Mouse (Mus musculus): ENCODE data around the gene Zfp472. TPM values are rescaled to one million over a fixed set of nuclear protein-coding genes. Genes with fewer than 3 reads are reported as not detected.

Gene Zfp472
- 10 to 100 TPM; 17.0 to 21.9 TPM for polyA plus RNA-seq (2017; shearing (Covaris generic))

DNA sequence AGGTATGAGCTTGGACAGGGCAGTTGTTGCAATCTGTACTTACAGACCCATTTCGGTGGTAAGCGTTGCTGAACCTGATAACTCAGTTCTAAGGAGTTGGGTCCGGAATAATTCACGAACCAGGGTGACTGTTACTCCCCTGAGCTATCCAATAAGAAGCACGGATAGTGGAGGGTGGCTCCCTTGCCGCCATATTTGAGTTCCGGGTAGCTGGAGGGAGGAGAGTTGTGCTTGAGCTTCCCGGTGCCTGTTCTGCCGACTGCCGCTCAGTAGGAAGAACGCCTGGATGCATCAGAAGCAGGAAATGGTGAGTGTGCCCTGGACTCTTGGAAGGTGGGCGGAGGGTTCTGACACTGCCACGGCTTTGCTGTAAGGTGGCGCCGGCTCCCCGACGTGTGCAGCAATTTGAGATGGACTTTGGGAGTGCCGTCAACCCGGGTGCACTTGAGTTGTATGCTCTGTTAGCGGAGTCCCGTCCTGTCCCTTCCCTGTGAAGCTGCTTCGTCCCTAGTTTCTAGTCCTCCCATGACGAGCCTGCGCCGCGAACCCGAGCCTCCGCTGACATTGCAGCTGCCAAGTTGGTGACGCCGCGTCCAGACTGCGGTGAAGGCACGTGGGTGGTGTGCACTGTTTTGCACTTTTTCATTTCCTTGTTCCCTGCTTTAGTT, at the start of gene Zfp472:
Gene Zfp472, plus strand, starts transcription at position 192 of the 668 bp plus-strand sequence.

GRCm38 (mm10) chr17:32917131-32917530, 48.5 kb upstream of the Zfp472 start, which contains the start of gene Cyp4f14:
TSS of gene Cyp4f14 (minus strand) at chr17:32917342.

DNA sequence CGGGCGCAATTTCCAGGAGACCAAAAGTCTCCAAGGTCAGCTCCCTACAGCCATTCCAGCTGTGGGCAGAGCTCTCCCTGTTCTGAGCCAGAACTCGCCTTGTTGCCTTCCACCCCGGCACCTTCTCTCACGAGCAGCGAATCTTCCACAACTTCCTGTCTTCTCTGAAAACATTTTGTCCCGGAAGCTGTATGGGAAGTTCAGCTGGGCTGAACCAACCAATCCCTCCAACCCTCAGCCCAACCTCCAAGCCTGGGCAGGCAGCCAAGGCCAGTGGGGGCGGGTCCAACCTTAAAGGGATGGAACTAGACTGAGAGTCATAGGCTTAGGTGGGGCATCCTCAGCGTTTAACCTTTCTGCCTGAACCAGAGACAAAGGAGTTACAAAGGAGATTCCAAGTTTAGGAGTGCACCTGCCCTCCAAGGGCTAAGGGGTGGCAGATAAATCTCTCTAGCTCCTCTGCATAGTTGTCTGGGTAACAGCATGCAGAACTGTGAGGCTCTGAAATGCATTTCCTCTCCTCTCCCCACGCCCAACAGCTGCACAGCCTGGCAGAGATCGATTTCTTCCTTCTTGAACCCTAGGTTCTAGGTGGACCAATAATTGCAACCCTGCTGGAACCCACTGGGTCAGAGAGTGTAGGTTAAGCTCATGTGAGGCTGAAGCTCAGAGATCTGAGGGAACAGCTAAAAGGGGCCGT, 18.2 kb upstream of the Zfp472 start, which contains the start of gene Cyp4f13:
Gene Cyp4f13, minus strand, starts transcription at position 188 of the 700 bp plus-strand sequence.

DNA sequence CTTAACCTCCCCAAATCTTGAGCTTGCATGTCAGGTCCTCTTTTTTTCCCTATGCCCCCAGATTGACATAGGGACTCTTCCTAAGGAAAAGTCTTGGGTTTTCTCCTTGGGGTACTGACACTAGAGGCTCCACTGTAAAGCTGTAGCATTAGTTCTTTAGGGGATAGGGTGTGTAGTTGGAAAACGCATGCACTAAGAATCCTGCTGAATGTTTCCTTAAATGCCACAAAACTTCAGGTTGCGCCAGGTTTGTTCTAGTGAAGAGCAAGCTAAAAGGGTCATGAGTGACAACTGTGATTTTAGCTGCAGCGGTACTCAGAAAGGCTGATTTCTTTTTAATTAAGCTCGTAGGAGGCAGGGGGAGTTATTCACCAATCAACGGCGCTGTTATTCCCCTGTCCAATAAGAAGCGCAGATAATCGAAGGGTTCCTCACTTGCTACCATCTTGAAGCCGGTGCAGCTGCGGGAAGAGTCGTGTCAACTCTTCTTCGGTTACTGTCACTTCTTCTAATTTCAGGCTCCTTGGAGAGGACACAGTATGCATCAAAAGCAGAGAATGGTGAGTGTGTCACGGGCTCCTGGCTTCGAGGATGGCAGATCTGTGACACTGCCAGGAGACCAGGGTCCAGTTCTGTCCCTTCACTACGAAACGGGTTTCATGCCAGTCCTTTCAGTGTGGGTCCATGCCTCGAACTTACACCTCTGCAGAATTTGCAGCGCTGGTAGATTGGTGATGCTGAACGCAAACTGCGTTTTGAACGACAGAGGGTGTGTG, 27.3 kb downstream of the Zfp472 start, which contains the start of gene Zfp952:
Gene Zfp952, plus strand, starts transcription at position 431 of the 776 bp plus-strand sequence.

Other genes starting within 250 kb of the Zfp472 start
- 10 to 100 TPM; 22.0 to 24.6 TPM for gene Zfp871, start 177.5 kb upstream of the Zfp472 start, polyA plus RNA-seq (2017; shearing (Covaris generic))
- under 1 TPM in 1 of 2 experiments, not detected in 1; 0.75 TPM for gene Zfp811, start 155.9 kb upstream of the Zfp472 start, polyA plus RNA-seq (2017; shearing (Covaris generic))
- 10 to 100 TPM in 1 of 2 experiments, 1 to 10 TPM in 1; 9.8 to 14.2 TPM for gene Zfp799, start 135.6 kb upstream of the Zfp472 start, polyA plus RNA-seq (2017; shearing (Covaris generic))
- 10 to 100 TPM in 1 of 2 experiments, 1 to 10 TPM in 1; 5.8 to 10.3 TPM for gene Zfp870, start 74.2 kb upstream of the Zfp472 start, polyA plus RNA-seq (2017; shearing (Covaris generic))
- gene Cyp4f14, start 48.5 kb upstream of the Zfp472 start, polyA plus RNA-seq (2017; shearing (Covaris generic)): not detected
- 10 to 100 TPM; 37.9 to 48.2 TPM for gene Cyp4f13, start 18.4 kb upstream of the Zfp472 start, polyA plus RNA-seq (2017; shearing (Covaris generic))
- gene Zfp952, start 27.3 kb downstream of the Zfp472 start, polyA plus RNA-seq (2017; shearing (Covaris generic)): 10 to 100 TPM; 16.3 to 19.6 TPM
- 10 to 100 TPM in 1 of 2 experiments, 1 to 10 TPM in 1; 8.5 to 12.3 TPM for gene Zfp763, start 67.6 kb downstream of the Zfp472 start, polyA plus RNA-seq (2017; shearing (Covaris generic))
- not detected for gene 4921501E09Rik, start 102.2 kb downstream of the Zfp472 start, polyA plus RNA-seq (2017; shearing (Covaris generic))
- 1 to 10 TPM; 5.1 to 5.2 TPM for gene Zfp563, start 123.5 kb downstream of the Zfp472 start, polyA plus RNA-seq (2017; shearing (Covaris generic))
- 1 to 10 TPM in 1 of 2 experiments, under 1 TPM in 1; 0.12 to 1.7 TPM for gene Morc2b, start 173.9 kb downstream of the Zfp472 start, polyA plus RNA-seq (2017; shearing (Covaris generic))
- not detected for gene Olfr55, start 202.6 kb downstream of the Zfp472 start, polyA plus RNA-seq (2017; shearing (Covaris generic))
- gene Olfr239, start 225.5 kb downstream of the Zfp472 start, polyA plus RNA-seq (2017; shearing (Covaris generic)): not detected